Mouse (Mus musculus) midbrain, embryonic 16.5 days (tissue): Measurements from ENCODE around the gene Ldlrad1. TPM values are rescaled to one million over a fixed set of nuclear protein-coding genes. Genes with fewer than 3 reads are reported as not detected.

Experiments
- ATAC-seq: fragments of 200-750 bp; cut with Nextera tagmentation; 2 replicates; pipeline ENCODE4 v1.8.0; 2017; ENCODE audit warnings: moderate TSS enrichment
- H3K27ac ChIP-seq: fragments of 300-500 bp; sonication (generic); 2 replicates; pipeline ENCODE4 v1.5.1; 2014; ENCODE audit warnings: mild to moderate bottlenecking, low read length, mixed read lengths
- H3K27me3 ChIP-seq: fragments of 300-500 bp; sonication (generic); 2 replicates; pipeline ENCODE4 v1.6.1; 2014; ENCODE audit warnings: low read depth, low read length, mixed read lengths; ENCODE audit not compliant: control insufficient read depth, insufficient read depth
- H3K36me3 ChIP-seq: fragments of 300-500 bp; sonication (generic); 2 replicates; pipeline ENCODE4 v1.6.1; 2014; ENCODE audit warnings: mild to moderate bottlenecking, low read length, moderate library complexity, mixed read lengths; ENCODE audit not compliant: control insufficient read depth, insufficient read depth
- H3K4me1 ChIP-seq: fragments of 300-500 bp; sonication (generic); 2 replicates; pipeline ENCODE4 v1.6.1; 2014; ENCODE audit warnings: mild to moderate bottlenecking, low read length, mixed read lengths; ENCODE audit not compliant: control insufficient read depth, insufficient read depth
- H3K4me2 ChIP-seq: fragments of 300-500 bp; sonication (generic); 2 replicates; pipeline ENCODE4 v1.6.1; 2014; ENCODE audit warnings: mild to moderate bottlenecking, low read length, mixed read lengths
- H3K4me3 ChIP-seq: fragments of 300-500 bp; sonication (generic); 2 replicates; pipeline ENCODE4 v1.5.1; 2014; ENCODE audit warnings: low read depth, mild to moderate bottlenecking, low read length, moderate library complexity, mixed read lengths
- H3K9ac ChIP-seq: fragments of 300-500 bp; sonication (generic); 2 replicates; pipeline ENCODE4 v1.6.1; 2014; ENCODE audit warnings: low read depth, low read length, mixed read lengths
- H3K9me3 ChIP-seq: fragments of 300-500 bp; sonication (generic); replicated peaks from 2 replicates; pipeline ENCODE4 v1.6.1; 2014; ENCODE audit warnings: mild to moderate bottlenecking, low read length, mixed read lengths; ENCODE audit not compliant: control insufficient read depth, poor library complexity, severe bottlenecking
- WGBS: fragments of 180-500 bp; shearing (Covaris S2); extraction: QIAGEN DNeasy Blood & Tissue Kit; methylation state at CpG from one replicate; pipeline ENCODE4 v1.1.7; 2014; 5-methylcytosine and 5-hydroxymethylcytosine counted together
- polyA plus RNA-seq: library from polyadenylated mRNA; unstranded; fragments of >200 nt; fragmentation: Nextera tagmentation; extraction: Ambion mirVana; gene quantifications from 2 replicates; pipeline ENCODE4 v1.2.1, GENCODE M21; 2015

Gene Ldlrad1
- polyA plus RNA-seq, 1 experiment from 2014 or later = not detected

DNA sequence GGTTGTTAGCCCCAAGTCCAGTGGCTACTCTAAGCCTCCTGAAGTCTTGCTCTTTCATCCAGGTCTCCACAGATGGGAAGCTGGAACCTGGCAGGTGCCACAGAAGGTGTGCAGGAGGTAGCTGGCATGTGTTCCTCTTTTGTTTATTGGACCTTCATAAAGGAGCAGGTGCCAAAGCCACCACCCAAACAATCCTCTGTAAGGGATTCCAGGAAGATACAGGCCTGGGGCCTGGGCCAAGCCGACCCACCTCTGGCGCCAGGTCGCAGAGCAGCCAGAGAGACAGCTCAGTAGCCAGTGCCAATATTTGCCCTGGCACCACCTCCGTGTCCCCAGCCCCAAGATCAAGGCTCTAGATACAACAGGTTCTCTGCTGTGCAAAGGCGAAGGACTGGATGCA is 12.5 kb downstream of the Ldlrad1 start:
- H3K4me3 ChIP-seq = no peak overlapping the region
- no peaks in the 10 kb centered on the region for H3K4me1 ChIP-seq
- ATAC-seq = no peak
- no peaks in the 10 kb centered on the region for H3K27me3 ChIP-seq
- H3K36me3 ChIP-seq = no peaks in the 10 kb centered on the region
- no peaks in the 10 kb centered on the region for H3K9me3 ChIP-seq
- WGBS = 92% methylated on average over 5 of the region's 5 CpGs
- no peak overlapping the region for H3K27ac ChIP-seq
- H3K9ac ChIP-seq = no peak overlapping the region
- no peak overlapping the region for H3K4me2 ChIP-seq

DNA sequence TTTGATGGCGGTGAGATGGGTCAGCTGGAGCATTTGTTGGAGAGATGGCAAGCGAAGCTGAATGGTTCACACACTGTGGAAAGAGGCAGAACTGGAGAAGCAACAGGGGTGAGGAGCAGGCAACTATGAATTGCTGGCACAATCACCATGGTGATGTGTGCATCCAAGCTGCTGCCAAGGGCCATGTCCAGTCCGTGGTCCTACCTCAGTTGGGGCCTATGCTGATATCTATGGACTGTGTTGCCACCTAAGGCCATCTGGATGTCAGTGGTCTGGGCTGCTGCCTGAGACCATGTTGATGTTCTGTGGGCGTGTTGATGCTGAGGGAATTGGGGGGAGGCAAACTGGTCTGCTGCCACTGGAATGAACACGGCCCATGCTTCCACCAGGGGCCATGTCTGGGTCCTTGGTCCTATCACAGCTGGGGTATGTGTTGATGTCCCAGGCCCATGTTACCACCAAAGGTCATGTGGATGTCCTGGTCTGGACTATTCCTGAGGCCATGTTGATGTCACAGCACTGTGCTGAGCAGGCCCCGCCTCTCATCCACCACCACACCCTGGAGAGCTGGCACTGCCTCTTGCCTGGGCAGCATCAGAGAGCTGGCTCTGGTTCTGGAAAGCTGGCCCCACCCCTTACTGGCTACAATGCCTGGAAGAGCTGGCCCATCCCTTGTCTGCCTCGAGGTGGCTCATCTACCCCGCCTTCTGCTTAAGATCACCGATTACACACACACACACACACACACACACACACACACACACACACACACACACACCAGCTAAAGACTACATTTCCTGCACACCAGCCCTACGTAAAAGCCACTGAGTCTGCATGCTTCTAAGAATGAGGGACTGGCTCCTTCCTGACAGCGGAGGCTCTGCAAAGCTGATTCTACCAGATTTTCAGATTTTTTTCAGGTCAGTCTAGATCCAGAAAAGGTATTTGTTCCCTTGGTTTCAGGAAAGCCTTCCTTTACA is 14.5 kb downstream of the Ldlrad1 start:
- Histone ChIP-seq H3K9me3 (no peaks in the 10 kb centered on the region), H3K27ac (no peak overlapping the region), H3K4me3 (no peak overlapping the region), H3K36me3 (no peaks in the 10 kb centered on the region), H3K9ac (no peak overlapping the region), H3K27me3 (no peaks in the 10 kb centered on the region), H3K4me1 (no peaks in the 10 kb centered on the region), H3K4me2 (no peak overlapping the region)
- 83% methylated on average over 11 of the region's 11 CpGs for WGBS
- no peak for ATAC-seq

DNA sequence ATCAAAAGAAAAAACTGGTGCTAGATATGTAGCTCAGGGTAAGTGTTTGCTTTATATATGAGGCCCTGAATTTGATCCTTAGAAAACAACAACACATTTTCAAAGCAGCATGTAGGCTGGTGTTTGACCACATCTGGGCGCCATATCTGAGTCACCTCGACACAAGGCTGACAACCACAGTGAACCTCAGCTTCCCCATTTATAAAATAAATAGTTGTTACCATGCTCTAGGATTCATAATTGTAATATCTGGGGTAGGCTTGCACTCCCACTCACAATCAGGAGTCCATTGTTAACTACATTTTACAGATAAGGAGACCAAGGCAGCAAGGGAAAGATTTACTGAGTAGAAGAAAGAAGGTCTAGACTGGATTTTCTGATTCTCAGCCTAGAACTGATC is 17.3 kb downstream of the Ldlrad1 start:
- Histone ChIP-seq H3K4me1 (no peaks in the 10 kb centered on the region), H3K9me3 (no peaks in the 10 kb centered on the region), H3K27me3 (no peaks in the 10 kb centered on the region), H3K4me3 (no peak overlapping the region), H3K36me3 (no peaks in the 10 kb centered on the region), H3K27ac (no peak overlapping the region), H3K4me2 (no peak overlapping the region), H3K9ac (no peak overlapping the region)
- 90% methylated on average over 2 of the region's 2 CpGs for WGBS
- no peak for ATAC-seq

DNA sequence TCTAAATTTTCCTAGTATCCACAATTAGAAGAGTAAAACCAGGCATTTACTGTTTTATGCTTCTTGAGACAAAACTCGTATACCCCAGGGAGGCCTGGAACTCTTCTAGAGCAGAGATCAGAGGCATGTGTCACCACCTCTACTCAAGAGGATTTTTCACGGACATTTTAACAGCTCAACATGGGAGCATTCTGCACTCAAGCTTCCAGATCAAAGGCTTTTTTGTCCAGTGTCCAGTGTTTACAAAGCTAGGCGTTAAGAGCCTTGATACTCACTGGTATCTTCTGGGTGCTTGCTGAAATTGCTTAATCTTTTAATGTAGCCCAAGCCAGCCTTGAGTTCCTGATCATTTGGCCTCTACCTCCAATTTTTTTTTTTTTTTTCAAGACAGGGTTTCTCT is 23.2 kb downstream of the Ldlrad1 start:
- H3K4me2 ChIP-seq = no peak overlapping the region
- no peaks in the 10 kb centered on the region for H3K4me1 ChIP-seq
- no peak overlapping the region for H3K27ac ChIP-seq
- H3K27me3 ChIP-seq = no peaks in the 10 kb centered on the region
- no peaks in the 10 kb centered on the region for H3K9me3 ChIP-seq
- WGBS = 33% methylated on average over 3 of the region's 3 CpGs
- H3K36me3 ChIP-seq = peaks cover 16% of the 10 kb centered on the region
- no peak overlapping the region for H3K9ac ChIP-seq
- H3K4me3 ChIP-seq = no peak overlapping the region
- no peak for ATAC-seq

DNA sequence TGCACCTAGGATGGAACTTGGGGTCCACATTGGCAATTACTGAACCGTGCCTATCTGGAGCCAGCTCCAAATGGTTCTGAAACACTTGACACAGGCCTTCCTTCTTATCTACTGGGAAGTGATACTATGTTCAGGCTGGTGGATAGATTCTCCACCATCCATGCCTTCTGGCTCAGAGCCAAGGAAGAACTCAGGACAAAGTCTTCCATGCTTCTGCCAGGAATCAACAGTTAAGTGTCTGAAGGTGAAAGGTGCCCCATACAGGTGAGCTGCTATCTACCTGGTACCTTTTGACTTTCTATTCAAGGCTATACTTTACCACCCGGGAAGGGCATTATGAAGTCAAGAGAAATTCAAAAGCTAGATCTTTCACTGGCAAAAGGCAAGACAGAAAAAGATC is 29.3 kb downstream of the Ldlrad1 start:
- Histone ChIP-seq H3K4me2 (no peak overlapping the region), H3K9ac (no peak overlapping the region), H3K27me3 (no peaks in the 10 kb centered on the region), H3K27ac (no peak overlapping the region), H3K36me3 (peaks cover 42% of the 10 kb centered on the region), H3K9me3 (no peaks in the 10 kb centered on the region), H3K4me1 (no peaks in the 10 kb centered on the region), H3K4me3 (no peak overlapping the region)
- WGBS = 94% methylated on average over 2 of the region's 2 CpGs
- no peak for ATAC-seq

DNA sequence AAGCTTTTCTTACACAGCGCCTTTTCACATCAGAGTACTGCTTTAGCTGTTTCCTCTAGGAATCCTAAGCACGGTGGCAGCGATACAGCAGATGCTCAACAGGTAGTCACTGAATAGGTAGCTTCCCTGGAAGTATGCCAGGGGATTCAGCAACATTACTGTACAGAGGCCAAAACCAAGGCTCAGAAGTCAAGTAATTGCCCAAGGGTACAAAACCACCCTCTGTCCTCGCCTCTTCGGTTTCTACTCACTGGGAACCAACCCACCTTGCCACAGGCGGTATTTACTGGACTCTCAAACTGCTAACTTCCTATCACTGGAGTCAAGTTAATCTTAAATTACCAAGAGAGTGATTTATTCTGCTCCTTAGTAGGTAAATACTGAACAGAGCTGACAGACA is 31.2 kb downstream of the Ldlrad1 start:
- Histone ChIP-seq H3K4me3 (no peak overlapping the region), H3K9me3 (no peaks in the 10 kb centered on the region), H3K27me3 (no peaks in the 10 kb centered on the region), H3K27ac (no peak overlapping the region), H3K36me3 (peaks cover 37% of the 10 kb centered on the region), H3K9ac (no peak overlapping the region), H3K4me2 (no peak overlapping the region), H3K4me1 (no peaks in the 10 kb centered on the region)
- no peak for ATAC-seq
- WGBS = 93% methylated on average over 6 of the region's 6 CpGs

DNA sequence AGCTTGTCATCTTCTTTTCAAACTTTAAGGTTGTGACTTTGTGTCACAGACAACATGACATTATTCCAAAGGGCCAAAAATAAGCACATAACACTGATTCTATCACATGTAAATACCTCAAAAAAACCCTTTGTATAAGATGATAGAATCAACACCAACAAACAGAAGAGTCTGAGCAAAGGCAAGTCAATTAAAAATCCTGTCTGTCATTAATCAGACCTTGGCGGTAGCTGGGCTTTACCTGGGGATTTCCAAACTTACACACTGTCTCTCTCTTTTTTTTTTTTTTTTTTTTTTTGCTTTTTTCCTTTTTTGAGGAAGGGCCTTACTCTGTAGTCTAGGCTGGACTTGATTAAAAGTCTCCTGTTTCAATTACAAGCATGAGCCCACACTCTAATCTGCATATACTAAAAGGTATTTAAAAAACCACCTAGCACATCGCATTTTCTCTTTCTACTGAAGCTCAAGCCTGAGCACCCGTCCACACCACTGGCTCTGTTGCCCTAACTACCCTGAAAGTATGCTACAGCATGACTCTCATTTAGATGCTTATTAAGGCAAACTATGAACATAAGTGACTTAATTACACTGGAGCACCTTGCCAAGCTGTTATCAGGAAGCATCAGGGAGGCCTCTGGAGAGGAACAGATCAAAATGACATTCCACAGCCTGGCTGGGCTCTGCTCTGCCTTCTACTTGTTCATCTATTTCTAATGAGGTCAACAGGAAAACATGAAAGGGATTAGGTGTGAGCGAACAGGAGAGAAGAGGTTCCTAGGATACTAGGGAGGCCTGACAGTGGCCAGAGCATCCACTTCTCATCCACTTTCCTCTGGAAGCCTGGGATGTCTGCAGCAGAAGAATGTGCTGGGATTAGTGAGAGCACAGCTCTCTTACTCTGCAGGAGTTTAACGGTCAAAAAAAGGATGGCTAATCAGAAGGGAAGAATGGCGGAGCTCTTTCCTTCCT is 34.7 kb downstream of the Ldlrad1 start:
- Histone ChIP-seq H3K9me3 (no peaks in the 10 kb centered on the region), H3K4me1 (no peaks in the 10 kb centered on the region), H3K9ac (no peak overlapping the region), H3K4me2 (no peak overlapping the region), H3K36me3 (peaks cover 26% of the 10 kb centered on the region), H3K27ac (no peak overlapping the region), H3K4me3 (no peak overlapping the region), H3K27me3 (no peaks in the 10 kb centered on the region)
- WGBS = 50% methylated on average over 6 of the region's 6 CpGs
- no peak for ATAC-seq

DNA sequence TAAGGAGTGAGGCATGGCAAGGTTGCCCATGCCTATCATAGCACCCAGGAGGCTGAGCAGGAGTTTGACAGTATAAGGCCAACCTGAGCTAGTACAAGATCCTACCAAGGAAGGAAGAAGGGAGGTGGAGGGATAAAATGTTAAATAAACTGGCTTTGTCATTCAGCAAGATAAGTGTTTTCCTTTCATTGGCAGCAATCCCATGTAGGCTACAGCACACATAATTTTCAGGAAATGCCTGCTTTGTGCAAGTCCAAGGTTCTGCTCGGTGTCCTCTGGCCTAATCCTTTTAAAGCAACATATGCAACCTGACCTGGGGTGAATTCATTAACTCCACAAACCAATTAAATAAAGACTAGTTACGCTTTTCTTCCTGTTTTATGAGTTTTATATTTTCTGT is 36.4 kb downstream of the Ldlrad1 start:
- no peak for ATAC-seq
- 0 out of 2 replicates have a peak, but pooled peaks cover 3% of the 10 kb centered on the region for H3K4me1 ChIP-seq

More for the DNA sequence above, 36.4 kb downstream of the Ldlrad1 start:
- Histone ChIP-seq H3K27ac (no peak overlapping the region), H3K4me2 (no peak overlapping the region), H3K9me3 (no peaks in the 10 kb centered on the region), H3K36me3 (peaks cover 15% of the 10 kb centered on the region), H3K4me3 (no peak overlapping the region), H3K27me3 (no peaks in the 10 kb centered on the region), H3K9ac (no peak overlapping the region)
- WGBS = 49% methylated on average over 2 of the region's 2 CpGs
